Mouse (Mus musculus) thymus, adult 2 months (tissue): ENCODE measurements around the gene Aip. TPM values are rescaled to one million over a fixed set of nuclear protein-coding genes. Genes with fewer than 3 reads are reported as not detected.

ENCODE experiments used
- DNase-seq: peaks from one replicate; pipeline ENCODE4 v3.0.0; 2021
- H3K27ac ChIP-seq: fragments of 200-500 bp; 2 replicates; pipeline ENCODE4 v1.5.1; 2012; ENCODE audit warnings: low read length, control low read depth; ENCODE audit not compliant: control insufficient read depth, insufficient read depth
- H3K27me3 ChIP-seq: fragments of 200-500 bp; 2 replicates; pipeline ENCODE4 v1.6.1; 2012; ENCODE audit warnings: mild to moderate bottlenecking, low read length, moderate library complexity, mixed read lengths; ENCODE audit not compliant: control insufficient read depth, insufficient read depth
- H3K36me3 ChIP-seq: fragments of 200-500 bp; 2 replicates; pipeline ENCODE4 v1.6.1; 2012; ENCODE audit warnings: mild to moderate bottlenecking, low read length, moderate library complexity; ENCODE audit not compliant: control insufficient read depth, insufficient read depth
- H3K4me1 ChIP-seq: fragments of 200-500 bp; replicated peaks from 2 replicates; pipeline ENCODE4 v1.6.1; 2012; ENCODE audit warnings: low read length; ENCODE audit not compliant: control insufficient read depth, insufficient read depth
- H3K4me3 ChIP-seq: fragments of 200-500 bp; 2 replicates; pipeline ENCODE4 v1.5.1; 2012; ENCODE audit warnings: mild to moderate bottlenecking, low read length, control low read depth, moderate library complexity; ENCODE audit not compliant: control insufficient read depth, insufficient read depth
- CTCF ChIP-seq: fragments of 200-500 bp; IDR thresholded peaks from 2 replicates; pipeline ENCODE4 v1.5.1; 2012; ENCODE audit warnings: mild to moderate bottlenecking, control low read depth, low read length, moderate library complexity, borderline replicate concordance; ENCODE audit not compliant: control insufficient read depth, poor library complexity, insufficient read depth; ENCODE audit errors: extremely low read depth
- POLR2A ChIP-seq: fragments of 200-500 bp; IDR thresholded peaks from 2 replicates; pipeline ENCODE4 v1.6.1; 2012; ENCODE audit warnings: mild to moderate bottlenecking, low read length, control low read depth, moderate library complexity; ENCODE audit not compliant: control insufficient read depth, poor library complexity, insufficient read depth; ENCODE audit errors: extremely low read depth
- WGBS: fragments of 180-500 bp; shearing (Covaris S2); methylation state at CpG from one replicate; pipeline ENCODE4 v1.1.7; 2018; 5-methylcytosine and 5-hydroxymethylcytosine counted together
- polyA plus RNA-seq: library from polyadenylated mRNA; depleted of rRNA; stranded (reverse); fragments of >200 nt; gene quantifications from 2 replicates; pipeline ENCODE4 v1.2.3, GENCODE M21; 2012

The Aip gene
- polyA plus RNA-seq, 1 experiment: 112 TPM

DNA sequence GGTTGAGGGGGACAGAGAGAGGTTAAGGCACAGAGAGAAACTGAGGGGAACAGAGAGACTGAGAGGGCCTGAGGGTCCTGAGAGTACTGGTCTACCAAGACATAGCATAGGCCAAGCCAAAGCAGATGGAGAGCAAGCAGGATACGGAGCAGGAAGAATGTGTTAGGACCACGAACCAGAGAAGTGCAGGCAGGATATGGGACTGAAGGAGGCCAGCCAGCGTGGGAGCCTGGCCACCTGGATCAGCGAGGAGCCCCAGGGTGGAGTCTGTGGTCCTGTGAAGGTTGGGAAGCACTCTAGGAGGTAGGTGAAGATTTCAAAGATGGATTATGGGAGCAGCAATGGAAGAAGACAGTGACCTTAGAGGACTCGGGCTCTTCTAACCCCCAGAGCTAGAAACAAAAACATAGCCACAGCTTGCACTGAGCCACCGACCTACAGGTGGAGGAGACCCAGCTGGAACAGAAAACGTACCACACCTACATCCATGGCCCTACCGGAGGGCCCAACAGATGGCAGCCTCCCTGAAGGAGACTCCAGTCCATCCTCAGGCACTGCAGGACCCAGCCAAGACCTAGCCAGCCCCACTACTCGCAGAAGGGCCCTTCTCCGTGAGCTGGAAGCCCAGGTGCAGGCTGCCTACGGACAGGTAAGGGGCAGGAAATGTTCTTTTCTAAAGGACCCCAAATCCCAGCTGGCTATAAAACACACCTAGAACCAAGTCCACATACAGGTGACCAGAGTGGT, 43.3 kb downstream of the Aip start:
- TF ChIP-seq CTCF: no peak
- TF ChIP-seq POLR2A: no peak
- Histone ChIP-seq H3K27me3 (no peaks in the 10 kb centered on the region), H3K4me3 (no peak overlapping the region), H3K27ac (no peak overlapping the region), H3K36me3 (no peaks in the 10 kb centered on the region), H3K4me1 (no peaks in the 10 kb centered on the region)
- no peak for DNase-seq
- 85% methylated on average over 11 of the region's 11 CpGs for WGBS

DNA sequence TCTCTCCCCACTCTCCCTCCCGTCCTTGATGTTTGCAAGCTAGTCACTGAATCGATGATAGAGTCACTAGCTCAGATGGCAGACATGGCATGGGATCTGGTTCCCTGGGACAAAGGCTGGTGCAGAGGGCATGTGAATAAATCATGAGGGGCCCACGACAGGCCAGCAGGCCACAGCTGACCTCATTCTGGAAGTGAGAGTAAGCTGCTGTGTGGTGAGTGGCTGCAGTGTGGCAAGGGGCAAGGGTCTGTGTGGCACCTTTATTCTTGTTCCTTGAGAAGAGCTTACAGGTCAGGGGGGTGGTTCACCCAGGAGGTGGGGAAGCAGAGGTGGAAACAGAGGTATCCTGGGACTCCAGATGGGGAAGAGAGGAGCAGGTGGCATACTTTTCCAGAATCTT, 44.3 kb downstream of the Aip start, which contains the start of gene Cabp2:
Gene Cabp2 (plus strand): TSS at position 185 of the 400 bp plus-strand sequence.
- no peak for TF ChIP-seq POLR2A
- no peak for TF ChIP-seq CTCF
- WGBS: 86% methylated on average over 3 of the region's 3 CpGs

DNA sequence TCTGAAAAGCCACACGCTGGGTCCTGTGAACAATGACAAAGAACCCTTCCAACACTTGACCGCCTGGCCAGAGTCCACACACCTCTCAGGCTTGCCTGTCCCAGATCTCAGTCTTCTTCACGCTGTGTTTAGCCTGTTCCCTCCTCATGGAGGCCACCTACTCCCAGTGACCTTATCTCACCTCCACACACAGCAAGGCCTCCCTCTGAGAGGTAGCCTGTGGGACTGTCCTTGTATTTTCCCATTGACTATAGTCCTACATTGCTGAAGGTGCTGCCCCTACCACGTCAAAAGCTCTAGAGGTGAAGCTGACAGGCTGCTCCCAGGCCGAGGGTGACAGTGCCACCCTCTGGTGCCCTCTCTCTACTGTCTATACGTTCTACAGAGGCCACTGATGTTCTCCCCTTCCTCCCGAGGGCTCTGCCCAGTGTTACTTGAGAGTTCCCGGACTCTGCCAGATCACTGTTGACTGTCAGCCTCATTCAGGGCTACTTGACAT, 45.1 kb downstream of the Aip start:
- Histone ChIP-seq H3K4me1 (no peaks in the 10 kb centered on the region), H3K4me3 (no peak overlapping the region), H3K27ac (no peak overlapping the region), H3K27me3 (no peaks in the 10 kb centered on the region), H3K36me3 (no peaks in the 10 kb centered on the region)
- 50% methylated on average over 8 of the region's 8 CpGs for WGBS
- no peak for TF ChIP-seq POLR2A
- peak; percentile 13; the same call in 1 of the 2 replicates for TF ChIP-seq CTCF
- DNase-seq: no peak

More for the DNA sequence above, 44.3 kb downstream of the Aip start, which contains the start of gene Cabp2:
- H3K4me3 ChIP-seq: no peak within 1 kb of the TSS
- no peaks in the 10 kb centered on the region for H3K4me1 ChIP-seq
- no peak for DNase-seq
- H3K27me3 ChIP-seq: no peaks in the 10 kb centered on the region
- no peak within 1 kb of the TSS for H3K27ac ChIP-seq
- no peaks in the 10 kb centered on the region for H3K36me3 ChIP-seq

DNA sequence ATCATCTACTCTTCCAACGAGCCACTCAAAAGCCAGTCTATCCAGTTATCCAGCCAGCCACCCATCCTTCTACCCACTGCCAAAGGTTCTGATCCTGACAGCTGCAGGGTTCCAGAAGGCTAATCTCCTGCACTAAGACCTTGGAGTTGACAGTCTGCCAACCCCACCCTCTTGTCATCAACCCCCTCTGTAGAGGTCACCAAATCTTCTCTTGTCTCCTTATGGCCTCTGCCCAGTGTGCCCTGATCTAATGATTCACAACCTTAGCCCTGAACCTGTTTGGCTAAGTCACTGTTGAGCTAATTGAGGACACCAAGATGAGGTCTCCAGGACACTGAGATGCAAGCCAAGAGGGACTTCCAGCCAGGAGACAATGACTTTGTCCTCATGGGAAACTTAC, 46.1 kb downstream of the Aip start:
- H3K36me3 ChIP-seq: no peaks in the 10 kb centered on the region

DNA sequence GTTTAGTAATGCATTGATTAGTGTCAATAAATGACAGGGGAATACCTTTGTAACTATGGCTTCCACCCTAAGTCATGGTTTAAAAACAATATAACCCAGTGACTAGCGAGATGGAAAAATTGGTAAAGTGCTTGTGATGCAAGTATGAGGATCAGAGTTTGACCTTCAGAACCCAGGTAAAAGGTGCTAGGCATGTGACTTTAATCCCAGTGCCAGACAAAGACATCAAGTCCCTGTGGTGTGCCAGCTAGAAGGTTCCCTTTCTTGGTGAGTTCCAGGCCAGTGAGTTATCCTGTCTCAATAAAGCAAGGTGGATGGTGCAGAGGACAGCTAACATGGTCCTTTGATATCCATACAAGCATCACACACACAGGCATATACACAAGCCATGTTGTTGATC, 50.1 kb downstream of the Aip start:
- H3K27me3 ChIP-seq: no peaks in the 10 kb centered on the region
- H3K4me1 ChIP-seq: no peaks in the 10 kb centered on the region
- no peak for DNase-seq
- 100% methylated on average over 1 of the region's 1 CpGs for WGBS
- no peak overlapping the region for H3K27ac ChIP-seq
- TF ChIP-seq POLR2A (no peak), CTCF (no peak)
- no peak overlapping the region for H3K4me3 ChIP-seq
- no peaks in the 10 kb centered on the region for H3K36me3 ChIP-seq

More for the DNA sequence above, 46.1 kb downstream of the Aip start:
- H3K4me1 ChIP-seq: no peaks in the 10 kb centered on the region
- WGBS: 91% methylated on average over 1 of the region's 1 CpGs
- no peak for TF ChIP-seq POLR2A
- no peak for TF ChIP-seq CTCF
- DNase-seq: no peak
- H3K27ac ChIP-seq: no peak overlapping the region
- no peaks in the 10 kb centered on the region for H3K27me3 ChIP-seq
- no peak overlapping the region for H3K4me3 ChIP-seq

DNA sequence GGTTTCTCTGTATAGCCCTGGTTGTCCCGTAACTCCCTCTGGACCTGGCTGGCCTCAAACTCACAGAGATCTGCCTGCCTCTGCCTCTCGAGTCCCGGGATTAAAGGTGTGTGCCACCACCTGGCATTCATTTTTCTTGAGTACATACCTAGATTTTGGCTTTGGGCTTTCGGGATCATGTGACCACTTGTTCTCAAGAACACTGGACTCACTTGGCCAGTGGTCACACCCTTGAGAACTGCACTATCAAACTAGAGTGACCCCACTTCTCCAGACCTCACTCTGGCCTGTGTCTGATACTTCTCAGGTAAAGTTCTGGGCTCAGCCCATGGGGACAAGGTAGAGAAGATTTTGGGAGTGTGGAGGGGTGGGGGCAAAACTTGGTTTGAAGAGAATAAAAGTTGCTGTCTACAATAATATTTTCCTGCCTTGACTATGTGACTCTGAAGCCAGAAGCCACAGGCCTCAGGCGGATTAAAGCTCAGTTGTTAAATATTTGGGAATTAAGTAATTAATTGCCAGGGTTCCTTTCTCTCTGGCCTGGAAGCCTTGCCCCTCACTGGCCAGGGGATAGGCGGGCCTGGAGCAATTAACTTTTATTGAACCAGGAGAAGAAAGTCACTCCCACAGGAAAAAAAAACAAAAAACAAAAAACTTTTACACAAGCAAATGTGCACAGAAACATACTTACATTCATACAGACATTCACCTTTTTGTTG, 52.8 kb downstream of the Aip start:
- WGBS: 97% methylated on average over 6 of the region's 6 CpGs
- no peaks in the 10 kb centered on the region for H3K4me1 ChIP-seq
- H3K27ac ChIP-seq: no peak overlapping the region
- TF ChIP-seq POLR2A (no peak), CTCF (no peak)
- no peaks in the 10 kb centered on the region for H3K36me3 ChIP-seq
- no peaks in the 10 kb centered on the region for H3K27me3 ChIP-seq
- no peak overlapping the region for H3K4me3 ChIP-seq
- no peak for DNase-seq
